In genomic region chr2:52561137-52561536, GRCm38 (mm10) we compare ENCODE assay signal across 27 mouse cellular contexts.
A peak's percentile ranks its signal among the peaks of the same experiment; 100 is the strongest.
DNase-seq lines count a peak whose midpoint lies in the region; ATAC-seq and TF ChIP-seq lines count a peak whose summit lies in the region.
"Had no signal": no experiment of that assay in that cellular context is flagged by ENCODE, and none has a peak within 500 bp of the region (broad histone marks: within the 10 kb centered on the region; RNA-seq: fewer than 3 reads in every experiment).

No protein-coding gene starts in this region.

- TF ChIP-seq CTCF in heart, adult 2 months (IDR thresholded peaks at IDR 0.05), result no peak
- no peak for TF ChIP-seq CTCF in liver, postnatal 0 days (IDR thresholded peaks at IDR 0.05; ENCODE audit: low read depth)

- no peak overlapping the region for H3K4me2 ChIP-seq in liver, postnatal 0 days (ENCODE audit: low read depth, low read length)
- no peak overlapping the region for H3K4me2 ChIP-seq in hindbrain, embryonic 11.5 days (replicated peaks; ENCODE audit: low read depth, low read length)
- H3K4me2 ChIP-seq: embryonic facial prominence, embryonic 13.5 days; forebrain, embryonic 12.5 days; forebrain, embryonic 15.5 days; heart, embryonic 12.5 days; heart, embryonic 15.5 days; hindbrain, embryonic 12.5 days; hindbrain, embryonic 15.5 days had no signal

- 70% methylated on average over 7 of the region's 7 CpGs for WGBS in heart, adult 2 months
- 57% methylated on average over 7 of the region's 7 CpGs for WGBS in liver, postnatal 0 days (ENCODE audit: insufficient replicate concordance)
- 85% methylated on average over 7 of the region's 7 CpGs for WGBS in hindbrain, embryonic 11.5 days

- no peak overlapping the region for H3K4me3 ChIP-seq in heart, adult 2 months
- H3K4me3 ChIP-seq in liver, postnatal 0 days (ENCODE audit: low read depth, low read length), result no peak overlapping the region
- H3K4me3 ChIP-seq in hindbrain, embryonic 11.5 days (ENCODE audit: low read depth, low read length), result no peak overlapping the region
- H3K4me3 ChIP-seq: embryonic facial prominence, embryonic 10.5 days; embryonic facial prominence, embryonic 13.5 days; erythroblast, embryonic 14.5 days; forebrain, embryonic 12.5 days; forebrain, embryonic 15.5 days; heart, embryonic 12.5 days; heart, embryonic 15.5 days; hindbrain, embryonic 12.5 days; hindbrain, embryonic 15.5 days had no signal

- H3K4me1 ChIP-seq in heart, adult 2 months (ENCODE audit: control insufficient read depth, insufficient read depth, low read length), result no peaks in the 10 kb centered on the region
- no peaks in the 10 kb centered on the region; the same call in 1 of the 2 replicates for H3K4me1 ChIP-seq in liver, postnatal 0 days (ENCODE audit: insufficient read depth)
- 0 out of 2 replicates have a peak, but pooled peaks cover 2% of the 10 kb centered on the region for H3K4me1 ChIP-seq in hindbrain, embryonic 11.5 days (replicated peaks; ENCODE audit: control insufficient read depth, insufficient read depth, low read length)

- H3K9ac ChIP-seq in heart, adult 2 months (ENCODE audit: low read depth, low read length), result no peak overlapping the region
- H3K9ac ChIP-seq in liver, postnatal 0 days (replicated peaks), result no peak overlapping the region
- H3K9ac ChIP-seq in hindbrain, embryonic 11.5 days (ENCODE audit: low read depth, low read length), result no peak overlapping the region
- H3K9ac ChIP-seq: embryonic facial prominence, embryonic 13.5 days; forebrain, embryonic 12.5 days; forebrain, embryonic 15.5 days; heart, embryonic 12.5 days; heart, embryonic 15.5 days; hindbrain, embryonic 12.5 days; hindbrain, embryonic 15.5 days had no signal

- TF ChIP-seq EP300 in heart, adult 2 months (IDR thresholded peaks at IDR 0.05; ENCODE audit: insufficient read depth, low read depth, low read length), result no peak
- TF ChIP-seq EP300 in liver, postnatal 0 days (IDR thresholded peaks at IDR 0.05; ENCODE audit: low read depth), result no peak

- no peaks in the 10 kb centered on the region for H3K9me3 ChIP-seq in liver, postnatal 0 days (ENCODE audit: low read length)
- no peaks in the 10 kb centered on the region for H3K9me3 ChIP-seq in hindbrain, embryonic 11.5 days (ENCODE audit: control insufficient read depth, low read length)
- H3K9me3 ChIP-seq: embryonic facial prominence, embryonic 10.5 days; embryonic facial prominence, embryonic 13.5 days; forebrain, embryonic 12.5 days; forebrain, embryonic 15.5 days; heart, embryonic 12.5 days; heart, embryonic 15.5 days; hindbrain, embryonic 12.5 days; hindbrain, embryonic 15.5 days had no signal

- no peaks in the 10 kb centered on the region for H3K36me3 ChIP-seq in heart, adult 2 months (ENCODE audit: control insufficient read depth, insufficient read depth, low read length)
- H3K36me3 ChIP-seq in liver, postnatal 0 days (replicated peaks; ENCODE audit: insufficient read depth, low read length), result no peaks in the 10 kb centered on the region
- no peaks in the 10 kb centered on the region for H3K36me3 ChIP-seq in hindbrain, embryonic 11.5 days (ENCODE audit: control insufficient read depth, insufficient read depth, low read length)
- H3K36me3 ChIP-seq: embryonic facial prominence, embryonic 10.5 days; embryonic facial prominence, embryonic 13.5 days; forebrain, embryonic 12.5 days; forebrain, embryonic 15.5 days; heart, embryonic 12.5 days; heart, embryonic 15.5 days; hindbrain, embryonic 12.5 days; hindbrain, embryonic 15.5 days had no signal

- no peaks in the 10 kb centered on the region for H3K27me3 ChIP-seq in heart, adult 2 months (ENCODE audit: control insufficient read depth, insufficient read depth, low read length)
- no peaks in the 10 kb centered on the region for H3K27me3 ChIP-seq in liver, postnatal 0 days (ENCODE audit: insufficient read depth, low read length)
- no peaks in the 10 kb centered on the region for H3K27me3 ChIP-seq in hindbrain, embryonic 11.5 days (ENCODE audit: control insufficient read depth, insufficient read depth, low read length)
- H3K27me3 ChIP-seq: embryonic facial prominence, embryonic 13.5 days; forebrain, embryonic 12.5 days; forebrain, embryonic 15.5 days; heart, embryonic 15.5 days; hindbrain, embryonic 12.5 days; hindbrain, embryonic 15.5 days had no signal

- intact Hi-C loops in heart, adult 2 months (cut with DNase I), result no loop called here

- no peaks in the 10 kb centered on the region for H3K79me2 ChIP-seq in heart, adult 2 months (replicated peaks; ENCODE audit: control insufficient read depth, insufficient read depth, low read length)

- no peak for TF ChIP-seq POLR2A in heart, adult 2 months (IDR thresholded peaks at IDR 0.05; ENCODE audit: insufficient read depth, low read depth, low read length)

- peak; percentile 54 for ATAC-seq in activated CD4-positive, CD25-positive, alpha-beta regulatory T cell, adult 4 months
- ATAC-seq in liver, postnatal 0 days, result no peak
- no peak for ATAC-seq in hindbrain, embryonic 11.5 days (ENCODE audit: low FRiP score)
- ATAC-seq: forebrain, embryonic 15.5 days; inflammation-experienced regulatory T-cells, adult 6 months; intestine, embryonic 16.5 days had no signal

- H3K27ac ChIP-seq in heart, adult 2 months, result no peak overlapping the region
- no peak overlapping the region for H3K27ac ChIP-seq in liver, postnatal 0 days (ENCODE audit: low read depth)
- H3K27ac ChIP-seq in hindbrain, embryonic 11.5 days (ENCODE audit: low read depth, low read length), result no peak overlapping the region
- H3K27ac ChIP-seq: embryonic facial prominence, embryonic 10.5 days; embryonic facial prominence, embryonic 13.5 days; forebrain, embryonic 12.5 days; forebrain, embryonic 15.5 days; heart, embryonic 15.5 days; hindbrain, embryonic 12.5 days; hindbrain, embryonic 15.5 days had no signal

- peak; percentile 66 for DNase-seq in heart, adult 11 months
- no peak for DNase-seq in heart, adult 2 months
- DNase-seq in CD4-positive helper T cell, adult 2 months (ENCODE audit: low read depth, low spot score), result peak; percentile 48
- peak; percentile 47 for DNase-seq in CD4-positive, CD25-positive, alpha-beta regulatory T cell, adult 2 months (ENCODE audit: low read depth, low spot score)
- DNase-seq in liver, postnatal 0 days, result no peak
- no peak for DNase-seq in kidney, adult 18-20 months
- no peak for DNase-seq in hindbrain, embryonic 11.5 days (ENCODE audit: low spot score)
- DNase-seq: adrenal gland, postnatal 10 days; adrenal gland, postnatal 36 days; cerebellum, adult 9-10 months; cerebellum, postnatal 25 days; gastrocnemius, postnatal 25 days; heart, postnatal 10 days; heart, postnatal 4 days; kidney, adult 2 months had no signal

Comparison
In these comparisons a context has a peak if more than half of its experiments do, and no peak if none do; other contexts are left out.
1. DNase-seq: peak in heart, adult 11 months (single experiment), CD4-positive helper T cell, adult 2 months (single experiment) and CD4-positive, CD25-positive, alpha-beta regulatory T cell, adult 2 months (single experiment); none in heart, adult 2 months (0 of 2), liver, postnatal 0 days (single experiment), kidney, adult 18-20 months (single experiment) and hindbrain, embryonic 11.5 days (single experiment).